Mouse (Mus musculus) thymus, postnatal 10 days (tissue): ENCODE measurements around the gene Adgrg1.

Source experiments
- DNase-seq, 2 experiments: peaks; one replicate each; pipeline ENCODE4 v3.0.0; 2021; ENCODE audit warnings: low spot score in 2 of 2

The Adgrg1 gene

DNA sequence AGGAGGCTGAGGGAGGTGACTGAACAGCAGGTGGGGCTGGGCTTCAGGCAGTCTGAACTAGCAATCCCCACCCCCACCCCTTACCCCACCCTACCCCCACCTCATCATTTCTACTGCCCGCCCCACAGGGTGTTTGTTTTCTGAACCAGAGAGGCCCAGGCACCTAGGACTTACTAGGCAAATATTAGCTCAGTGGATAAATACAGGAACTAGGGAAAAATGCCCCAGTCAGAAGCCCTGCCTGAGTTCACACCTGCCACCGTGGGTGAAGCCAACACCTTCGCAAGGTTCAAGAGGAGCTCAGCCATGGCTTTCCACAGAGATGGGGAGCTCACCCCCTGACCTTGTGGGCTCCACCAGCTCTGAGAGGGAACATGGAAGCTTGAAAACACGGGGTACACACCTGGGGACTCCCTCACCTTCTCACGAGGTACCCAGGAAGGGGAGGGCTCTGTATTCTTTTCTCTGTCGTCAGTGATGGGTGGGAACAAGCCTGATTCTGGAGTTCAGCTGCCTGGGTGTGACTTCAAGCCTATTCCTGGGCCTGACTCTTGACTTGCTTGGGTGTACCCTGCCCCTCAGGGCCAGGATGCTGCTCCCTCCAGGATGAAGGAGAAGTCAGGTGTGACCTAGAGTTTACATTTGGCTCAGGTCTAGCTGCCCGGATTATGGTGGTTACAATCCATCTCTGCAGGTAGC lies at the start of gene Adgrg1:
Gene Adgrg1, plus strand, starts transcription at position 285 of the 699 bp plus-strand sequence.
- no peak for DNase-seq

- no peak for DNase-seq
These were observed 46.3 kb upstream of the Adgrg1 start for GRCm38 (mm10) chr8:94928227-94928626.

- DNase-seq, result no peak
These were observed 40.6 kb upstream of the Adgrg1 start for GRCm38 (mm10) chr8:94933918-94934317.

DNA sequence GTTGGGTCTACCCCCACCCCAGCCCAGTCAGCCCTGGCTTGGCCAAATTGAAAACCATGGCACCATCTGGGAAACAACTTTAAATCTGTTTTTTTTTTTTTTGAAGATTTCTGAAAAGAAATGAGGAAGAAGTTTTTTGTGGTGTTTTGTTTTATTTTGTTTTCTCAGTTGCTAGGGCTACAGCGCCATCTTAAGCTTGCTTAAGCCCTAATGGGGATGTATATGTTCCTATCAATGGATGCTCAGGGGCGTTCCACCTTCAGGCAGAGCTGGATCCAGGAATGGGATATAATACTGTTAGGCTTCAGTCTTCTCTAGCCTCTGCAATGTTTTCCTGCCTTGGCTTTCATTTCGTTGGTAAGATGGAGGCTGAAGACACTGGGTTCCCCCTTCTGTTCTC lies 39.4 kb upstream of the Adgrg1 start:
- DNase-seq, result no peak

DNA sequence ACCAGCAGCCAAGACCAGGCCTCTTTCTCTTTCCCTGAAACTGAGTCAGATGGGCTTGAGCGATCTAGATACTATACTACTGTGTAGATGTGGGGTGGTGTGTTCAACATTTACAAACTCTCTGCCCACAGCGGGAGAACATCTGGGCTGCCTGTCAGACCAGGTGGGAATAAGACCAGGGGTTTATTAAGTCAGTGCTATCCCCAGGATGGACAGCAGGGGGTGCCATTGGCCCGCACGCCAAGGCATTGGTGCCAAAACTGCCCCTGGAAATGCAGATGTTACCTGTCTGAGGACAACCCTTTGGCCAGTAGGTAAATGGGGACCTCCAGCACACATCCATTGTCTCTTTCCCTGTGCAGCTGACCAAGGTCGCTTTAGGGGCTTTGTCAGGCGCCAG lies 32.0 kb upstream of the Adgrg1 start:
- peak; percentile 52 to 79 for DNase-seq

DNA sequence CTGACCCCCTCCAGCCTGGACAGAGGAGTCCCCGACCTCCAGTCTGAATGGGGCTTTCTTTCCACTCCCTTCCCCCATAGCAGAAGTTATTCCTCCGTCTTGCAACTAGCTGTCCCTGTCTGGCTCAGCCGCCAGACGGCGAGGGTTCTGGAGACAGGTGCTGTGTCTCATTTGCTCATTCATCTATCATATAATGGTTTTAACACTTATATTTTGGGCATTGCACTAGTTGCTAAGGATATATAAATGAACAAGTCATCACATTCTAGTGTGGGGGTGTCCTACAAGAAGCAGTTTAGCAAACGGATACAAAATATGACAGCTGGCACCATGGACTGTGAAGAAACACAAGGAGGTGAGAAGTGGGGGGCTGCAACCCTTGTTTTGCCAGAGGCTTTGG lies 29.4 kb upstream of the Adgrg1 start:
- DNase-seq, result no peak

GRCm38 (mm10) chr8:94948421-94948820 lies 26.1 kb upstream of the Adgrg1 start:
- no peak for DNase-seq

- no peak for DNase-seq
These were observed 25.5 kb upstream of the Adgrg1 start for GRCm38 (mm10) chr8:94949010-94949409.

DNA sequence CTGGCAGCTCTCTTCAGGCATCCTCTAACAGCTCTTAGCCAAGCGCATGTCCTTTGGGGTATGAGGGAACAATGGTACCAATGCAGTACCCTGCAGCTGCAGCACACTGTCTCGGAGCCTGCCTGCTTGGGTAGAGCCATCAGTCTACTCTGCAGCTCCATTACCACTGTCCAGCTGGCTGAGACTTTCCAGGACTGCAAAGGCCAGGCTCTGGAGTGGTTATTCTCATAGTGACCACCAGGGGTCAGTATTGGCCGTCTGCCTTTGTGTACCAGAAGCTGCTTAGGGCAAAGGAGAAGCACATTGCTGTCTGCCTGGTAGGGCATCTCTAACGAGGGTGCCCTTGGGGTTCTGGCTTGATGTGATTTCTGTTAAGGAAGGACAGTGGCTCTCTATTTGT lies 24.5 kb upstream of the Adgrg1 start:
- peak; percentile 37 to 67 for DNase-seq

DNA sequence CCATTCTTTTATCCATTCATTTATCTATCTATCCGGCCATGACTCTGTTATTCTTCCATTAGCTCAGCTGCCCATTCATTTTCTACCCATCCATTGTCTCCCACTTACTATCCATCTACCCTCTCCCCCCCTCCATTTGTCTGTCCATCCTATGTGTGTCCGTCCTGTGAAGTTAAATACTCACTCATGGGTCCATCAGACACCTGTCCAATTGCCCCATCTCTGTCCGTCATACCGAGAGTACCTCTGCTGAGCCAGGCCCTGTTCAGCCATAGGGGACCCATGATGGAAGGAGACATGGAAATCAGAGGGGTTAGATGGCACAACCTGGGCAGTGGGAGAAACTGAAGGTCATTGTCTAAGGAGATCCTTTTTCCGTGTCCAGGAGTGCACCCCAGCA lies 24.1 kb upstream of the Adgrg1 start:
- DNase-seq, result no peak

- no peak for DNase-seq
These were observed 22.5 kb upstream of the Adgrg1 start for GRCm38 (mm10) chr8:94952086-94952485.

DNA sequence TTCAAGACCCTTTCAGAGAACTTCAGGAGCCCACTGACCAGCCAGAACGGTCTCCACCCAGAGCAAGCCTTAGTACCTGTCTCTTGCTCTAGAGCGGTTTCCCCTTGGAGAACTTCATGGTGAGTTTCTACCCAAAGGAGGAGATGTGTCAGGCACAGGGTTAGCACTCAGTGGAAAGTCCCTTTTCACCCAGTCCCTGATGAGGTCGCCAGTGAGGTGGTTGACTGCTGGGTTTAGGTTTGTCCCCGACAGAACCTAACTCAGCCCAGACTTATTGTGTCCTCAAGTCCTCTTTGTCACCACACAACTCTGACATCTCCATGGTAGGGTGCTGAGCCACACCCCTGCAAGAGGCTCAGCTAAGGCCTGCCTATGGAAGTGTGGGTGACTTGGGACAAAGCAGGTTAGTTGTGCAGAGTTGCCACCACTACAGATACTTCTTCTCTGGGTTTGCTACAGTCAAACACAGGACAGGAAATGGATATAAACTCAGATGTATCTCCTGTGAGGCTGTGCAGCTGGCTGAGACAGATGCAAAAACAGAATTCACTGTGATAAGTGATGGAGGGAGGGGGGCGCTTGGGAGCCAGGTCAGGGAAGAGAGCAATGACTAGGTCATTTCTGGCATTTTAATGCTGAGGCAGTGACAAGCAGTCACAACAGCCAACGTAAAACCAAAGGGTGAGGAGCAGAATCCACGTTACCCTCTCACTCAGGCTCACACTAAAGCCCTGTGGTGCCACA lies 20.8 kb upstream of the Adgrg1 start:
- no peak for DNase-seq

GRCm38 (mm10) chr8:94954368-94954737 lies 20.2 kb upstream of the Adgrg1 start:
- DNase-seq, result no peak

- DNase-seq, result peak; percentile 40 to 62
These were observed 19.4 kb upstream of the Adgrg1 start for GRCm38 (mm10) chr8:94954921-94955758.

DNA sequence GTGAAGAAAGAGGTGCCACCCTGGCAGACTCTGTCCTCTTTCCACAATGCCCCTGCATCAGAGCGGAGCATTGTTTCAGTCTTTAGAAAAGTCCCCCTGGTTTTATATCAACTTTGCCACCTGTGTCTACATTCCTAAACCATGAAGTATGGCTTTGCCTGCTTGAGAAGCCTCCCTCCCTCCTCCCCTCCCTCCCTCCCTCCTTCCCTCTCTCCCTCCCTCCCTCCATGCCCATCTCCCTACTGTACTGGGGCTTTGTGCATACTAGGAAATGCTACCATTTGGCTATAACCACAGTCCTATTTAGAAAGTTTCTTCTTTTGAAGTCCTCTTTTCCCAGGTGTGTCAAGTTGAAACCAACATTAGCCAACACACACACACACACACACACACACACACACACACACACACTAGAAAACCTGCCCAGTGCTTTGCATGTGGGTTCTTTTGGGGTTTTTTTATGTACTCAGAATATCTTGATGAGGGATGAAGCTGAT lies 18.4 kb upstream of the Adgrg1 start:
- DNase-seq, result peak in 1 of 2 experiments; percentile 53

DNA sequence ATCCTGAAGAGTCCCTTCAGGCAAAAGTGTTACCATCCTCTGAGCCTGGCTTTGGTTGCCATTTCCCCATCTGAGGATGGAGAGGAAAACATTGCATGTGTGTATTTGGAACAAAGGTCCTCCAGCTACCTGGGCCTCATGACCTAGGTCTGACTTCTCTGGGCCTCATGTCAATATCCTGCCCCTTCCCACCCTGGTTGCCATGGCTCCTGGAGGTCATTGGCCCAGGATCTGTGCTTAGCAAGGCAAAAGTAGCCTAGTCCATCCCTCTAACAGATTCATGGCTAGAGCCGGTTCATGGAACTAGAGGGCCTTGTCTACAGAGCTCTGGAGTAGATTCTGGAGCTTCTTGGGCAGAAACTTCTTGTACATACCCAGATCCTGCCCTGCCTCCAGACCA lies 12.3 kb upstream of the Adgrg1 start:
- no peak for DNase-seq

DNA sequence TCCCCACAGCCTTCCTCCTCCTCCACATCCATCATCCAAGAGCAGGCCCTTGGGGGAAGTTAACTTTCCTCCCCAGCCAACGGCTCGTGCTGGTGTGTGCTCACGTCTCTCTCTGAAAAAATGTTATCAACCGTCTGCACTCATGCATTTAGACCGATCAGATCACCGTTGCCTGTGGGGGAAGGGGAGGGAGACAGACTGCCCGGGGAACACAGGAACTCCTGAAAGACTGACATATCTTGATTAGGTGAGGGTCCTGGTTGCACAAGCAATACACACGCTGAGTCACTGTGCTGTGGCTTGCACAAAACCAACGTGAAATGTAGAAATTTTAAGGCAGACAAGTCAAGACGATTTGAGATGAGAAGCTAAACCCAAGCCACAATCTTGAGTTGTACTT lies 9.7 kb upstream of the Adgrg1 start:
- no peak for DNase-seq

GRCm38 (mm10) chr8:94966578-94966977 lies 8.0 kb upstream of the Adgrg1 start:
- peak in 1 of 2 experiments; percentile 76 for DNase-seq

- no peak for DNase-seq
These were observed 7.5 kb upstream of the Adgrg1 start for GRCm38 (mm10) chr8:94967071-94967470.

- no peak for DNase-seq
These were observed 7.0 kb upstream of the Adgrg1 start for GRCm38 (mm10) chr8:94967554-94967953.

DNA sequence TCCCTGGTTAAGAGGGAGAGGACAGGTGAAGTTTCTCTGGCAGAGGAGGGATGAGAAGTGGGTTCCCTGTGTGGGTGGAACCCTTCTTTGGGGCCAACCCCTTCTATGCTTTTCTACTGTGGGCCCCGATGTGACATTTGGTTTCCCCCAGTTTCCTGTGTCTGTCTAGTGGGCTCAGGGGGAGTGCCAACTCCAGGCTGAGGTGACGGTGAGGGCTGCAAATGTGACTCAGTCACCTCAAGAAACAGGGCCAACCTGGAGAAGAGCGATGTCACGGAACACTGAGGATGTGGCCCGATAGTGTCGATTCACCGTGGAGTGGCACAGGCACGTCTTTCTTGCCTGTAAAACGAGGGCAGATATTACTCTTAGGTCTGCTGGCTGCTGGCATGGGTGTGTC lies 1.3 kb upstream of the Adgrg1 start:
- peak; percentile 55 to 57 for DNase-seq

DNA sequence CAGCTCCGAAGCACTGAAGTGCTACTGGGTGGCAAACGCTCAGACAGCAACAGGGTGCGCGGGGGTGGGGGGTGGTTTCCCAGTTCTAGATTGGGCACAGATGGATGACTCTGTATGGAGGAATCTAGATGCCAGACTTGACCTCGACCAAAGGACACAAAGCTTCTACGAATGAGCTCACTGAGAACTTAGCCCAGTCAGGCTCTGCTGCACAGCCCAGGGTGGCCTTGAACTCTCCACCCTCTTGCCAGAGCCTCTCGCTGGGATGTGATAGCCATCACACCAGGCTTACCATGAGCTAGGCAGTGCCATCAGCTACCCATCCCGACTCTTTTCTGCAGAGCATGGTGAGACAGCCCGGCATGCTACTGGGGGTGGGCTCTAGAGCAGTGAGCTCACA lies 765 bp upstream of the Adgrg1 start:
- no peak for DNase-seq
